Mouse (Mus musculus) ES-Bruce4 (cell line): ENCODE results near the gene Fndc3b. TPM values are rescaled to one million over a fixed set of nuclear protein-coding genes. Genes with fewer than 3 reads are reported as not detected.

Experiments
- H3K27ac ChIP-seq: 2 replicates; pipeline ENCODE4 v1.5.1; 2012; ENCODE audit warnings: low read length, inconsistent platforms; ENCODE audit not compliant: insufficient read depth
- H3K27me3 ChIP-seq: 2 replicates; pipeline ENCODE4 v1.6.1; 2012; ENCODE audit warnings: mild to moderate bottlenecking, low read length, inconsistent platforms; ENCODE audit not compliant: control insufficient read depth, poor library complexity, insufficient read depth, severe bottlenecking
- H3K36me3 ChIP-seq: 2 replicates; pipeline ENCODE4 v1.6.1; 2012; ENCODE audit warnings: inconsistent platforms, mild to moderate bottlenecking, low read length, moderate library complexity; ENCODE audit not compliant: control insufficient read depth, poor library complexity, insufficient read depth, severe bottlenecking
- H3K4me1 ChIP-seq: one replicate; pipeline ENCODE4 v1.8.1; 2011; ENCODE audit warnings: low read length; ENCODE audit not compliant: control insufficient read depth, insufficient read depth
- H3K4me3 ChIP-seq: 2 replicates; pipeline ENCODE4 v1.5.1; 2011; ENCODE audit warnings: low read depth, mild to moderate bottlenecking, low read length
- H3K9ac ChIP-seq: 2 replicates; pipeline ENCODE4 v1.6.1; 2012; ENCODE audit warnings: low read depth, mild to moderate bottlenecking, inconsistent platforms; ENCODE audit not compliant: poor library complexity, severe bottlenecking
- H3K9me3 ChIP-seq: replicated peaks from 2 replicates; pipeline ENCODE4 v1.6.1; 2012; ENCODE audit warnings: mild to moderate bottlenecking, low read length, inconsistent platforms; ENCODE audit not compliant: control insufficient read depth, poor library complexity, insufficient read depth, severe bottlenecking
- CTCF ChIP-seq: IDR thresholded peaks from one replicate; pipeline ENCODE4 v1.8.1; 2011; ENCODE audit warnings: low read depth, low read length
- EP300 ChIP-seq: IDR thresholded peaks from 2 replicates; pipeline ENCODE4 v1.6.1; 2011; ENCODE audit warnings: low read depth, low read length; ENCODE audit not compliant: insufficient read depth
- POLR2A ChIP-seq: IDR thresholded peaks from one replicate; pipeline ENCODE4 v1.8.1; 2011; ENCODE audit warnings: low read length; ENCODE audit not compliant: insufficient read depth
- polyA plus RNA-seq: library from polyadenylated mRNA; stranded (reverse); fragments of >200 nt; gene quantifications from 2 replicates; pipeline ENCODE4 v1.2.4, GENCODE M21; 2011; ENCODE audit warnings: low read depth; ENCODE audit not compliant: missing spikeins, insufficient read depth, insufficient read length

Gene Fndc3b
- polyA plus RNA-seq, 1 experiment = 36.7 TPM

DNA sequence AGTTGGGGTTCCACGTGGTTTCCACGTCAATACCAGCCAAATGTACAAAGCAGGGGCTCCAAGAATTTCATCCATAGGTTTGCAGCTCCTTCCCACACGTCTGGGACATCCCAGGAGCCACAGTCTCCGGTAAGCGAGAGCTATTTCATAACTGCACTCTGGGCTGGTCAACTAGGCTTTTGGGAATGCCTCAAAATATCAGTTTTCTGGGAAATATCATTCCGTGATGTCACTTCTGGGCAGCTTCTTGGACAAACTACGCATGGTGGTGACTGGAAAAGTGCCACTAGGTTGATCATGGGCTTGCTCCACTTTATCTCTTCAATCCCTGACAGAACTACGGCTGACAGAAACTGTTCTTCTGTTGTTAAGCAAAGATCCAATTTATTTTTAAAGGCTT lies 217.0 kb downstream of the Fndc3b start:
- no peaks in the 10 kb centered on the region for H3K27me3 ChIP-seq
- H3K9me3 ChIP-seq = no peaks in the 10 kb centered on the region
- H3K27ac ChIP-seq = no peak overlapping the region
- H3K36me3 ChIP-seq = no peaks in the 10 kb centered on the region
- peaks cover 2% of the 10 kb centered on the region for H3K4me1 ChIP-seq
- no peak overlapping the region for H3K9ac ChIP-seq
- no peak for TF ChIP-seq POLR2A
- no peak for TF ChIP-seq CTCF
- no peak for TF ChIP-seq EP300
- H3K4me3 ChIP-seq = no peak overlapping the region

GRCm38 (mm10) chr3:27491821-27492220 lies 219.3 kb downstream of the Fndc3b start:
- no peak overlapping the region for H3K4me3 ChIP-seq
- no peak for TF ChIP-seq EP300

DNA sequence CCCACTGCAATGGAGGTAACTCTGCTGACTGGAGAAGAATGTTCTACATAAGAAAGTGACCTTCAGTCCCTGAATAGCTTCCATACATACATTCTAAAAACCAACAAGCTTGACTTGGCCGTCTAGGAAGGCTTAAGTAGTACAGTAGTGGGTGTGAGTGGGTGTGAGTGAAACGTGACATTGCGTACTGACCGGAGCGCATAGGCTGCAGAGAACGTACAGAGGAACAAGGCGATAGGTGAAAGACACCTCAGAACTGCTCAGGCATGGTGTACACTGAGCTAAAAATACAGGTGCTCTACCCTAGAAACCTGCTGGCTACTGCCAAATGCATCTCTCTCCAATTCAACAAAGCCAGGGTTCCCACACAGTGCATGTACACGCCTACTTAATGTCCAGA lies 219.7 kb downstream of the Fndc3b start:
- no peaks in the 10 kb centered on the region for H3K36me3 ChIP-seq
- peaks cover 2% of the 10 kb centered on the region for H3K4me1 ChIP-seq
- H3K9me3 ChIP-seq = no peaks in the 10 kb centered on the region
- no peaks in the 10 kb centered on the region for H3K27me3 ChIP-seq
- H3K9ac ChIP-seq = no peak overlapping the region
- H3K27ac ChIP-seq = no peak overlapping the region
- no peak overlapping the region for H3K4me3 ChIP-seq
- TF ChIP-seq CTCF (no peak), EP300 (no peak), POLR2A (no peak)

More at GRCm38 (mm10) chr3:27491821-27492220, 219.3 kb downstream of the Fndc3b start:
- Histone ChIP-seq H3K27me3 (no peaks in the 10 kb centered on the region), H3K9ac (no peak overlapping the region), H3K9me3 (no peaks in the 10 kb centered on the region), H3K4me1 (peaks cover 2% of the 10 kb centered on the region), H3K36me3 (no peaks in the 10 kb centered on the region), H3K27ac (no peak overlapping the region)

- peaks cover 2% of the 10 kb centered on the region for H3K4me1 ChIP-seq
- TF ChIP-seq EP300 = no peak
- TF ChIP-seq CTCF = no peak
- TF ChIP-seq POLR2A = no peak
Measured at GRCm38 (mm10) chr3:27490891-27491290, 220.2 kb downstream of the Fndc3b start.

DNA sequence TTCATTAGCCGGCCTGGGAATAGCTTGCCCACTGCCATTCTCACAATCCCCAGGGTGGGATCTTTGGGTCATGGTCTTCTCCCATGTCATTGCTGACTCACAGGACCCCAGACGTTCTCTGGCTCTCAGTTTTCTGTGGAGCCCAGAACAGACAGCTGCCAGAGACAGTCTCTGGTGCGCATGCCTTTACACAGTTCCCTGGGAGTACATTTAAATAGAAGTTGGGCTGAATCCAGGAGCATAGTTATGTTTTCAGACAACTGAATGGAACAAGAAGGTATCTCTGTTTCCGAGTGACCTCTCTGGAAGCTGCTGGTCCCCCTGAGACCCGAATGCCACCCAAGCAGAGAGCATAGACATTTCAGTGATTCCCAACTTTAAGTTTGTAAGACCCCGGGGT lies 221.6 kb downstream of the Fndc3b start:
- Histone ChIP-seq H3K9ac (no peak overlapping the region), H3K27me3 (no peaks in the 10 kb centered on the region)
- no peak for TF ChIP-seq EP300
- TF ChIP-seq POLR2A = no peak
- no peak for TF ChIP-seq CTCF

More at GRCm38 (mm10) chr3:27490891-27491290, 220.2 kb downstream of the Fndc3b start:
- no peaks in the 10 kb centered on the region for H3K27me3 ChIP-seq
- no peaks in the 10 kb centered on the region for H3K36me3 ChIP-seq
- no peak overlapping the region for H3K27ac ChIP-seq
- no peak overlapping the region for H3K4me3 ChIP-seq
- H3K9ac ChIP-seq = no peak overlapping the region
- H3K9me3 ChIP-seq = no peaks in the 10 kb centered on the region

GRCm38 (mm10) chr3:27485141-27485540 lies 226.0 kb downstream of the Fndc3b start:
- Histone ChIP-seq H3K9me3 (no peaks in the 10 kb centered on the region), H3K27me3 (no peaks in the 10 kb centered on the region), H3K36me3 (no peaks in the 10 kb centered on the region), H3K9ac (no peak overlapping the region), H3K4me3 (no peak overlapping the region), H3K27ac (no peak overlapping the region), H3K4me1 (no peaks in the 10 kb centered on the region)
- no peak for TF ChIP-seq POLR2A
- TF ChIP-seq EP300 = no peak
- no peak for TF ChIP-seq CTCF

More for the DNA sequence above, 221.6 kb downstream of the Fndc3b start:
- Histone ChIP-seq H3K9me3 (no peaks in the 10 kb centered on the region), H3K27ac (no peak overlapping the region), H3K4me1 (peaks cover 2% of the 10 kb centered on the region), H3K4me3 (no peak overlapping the region), H3K36me3 (no peaks in the 10 kb centered on the region)

- Histone ChIP-seq H3K36me3 (no peaks in the 10 kb centered on the region), H3K9me3 (no peaks in the 10 kb centered on the region), H3K4me1 (no peaks in the 10 kb centered on the region), H3K27me3 (no peaks in the 10 kb centered on the region), H3K4me3 (no peak overlapping the region), H3K27ac (no peak overlapping the region), H3K9ac (no peak overlapping the region)
- TF ChIP-seq POLR2A (no peak), CTCF (no peak), EP300 (no peak)
Measured at GRCm38 (mm10) chr3:27484698-27485097, 226.4 kb downstream of the Fndc3b start.
